In genomic region chr1:171734898-171735297, GRCm38 (mm10) we compare ENCODE assay signal across 18 mouse cellular contexts. TPM values are rescaled to one million over a fixed set of nuclear protein-coding genes. Genes with fewer than 3 reads are reported as not detected.
DNase-seq lines count a peak whose midpoint lies in the region; ATAC-seq and TF ChIP-seq lines count a peak whose summit lies in the region.
"Had no signal": no experiment of that assay in that cellular context is flagged by ENCODE, and none has a peak within 500 bp of the region (broad histone marks: within the 10 kb centered on the region; RNA-seq: fewer than 3 reads in every experiment).

No protein-coding gene starts in this region.

- no peak for TF ChIP-seq CTCF in CH12.LX (conservative IDR thresholded peaks at IDR 0.05 in 1 of 2, IDR thresholded peaks at IDR 0.05 in 1 of 2; ENCODE audit: low read depth in 2 of 2, low read length in 2 of 2)
- TF ChIP-seq CTCF in lung, postnatal 0 days (IDR thresholded peaks at IDR 0.05) = no peak
- TF ChIP-seq CTCF in heart, adult 2 months (IDR thresholded peaks at IDR 0.05) = no peak

- peak overlapping the region; percentile 29; the same call in 1 of the 2 replicates for H3K4me2 ChIP-seq in CH12.LX (ENCODE audit: insufficient read depth, low read depth, poor library complexity, severe bottlenecking)
- H3K4me2 ChIP-seq in lung, postnatal 0 days (replicated peaks; ENCODE audit: low read depth, low read length) = no peak overlapping the region
- H3K4me2 ChIP-seq: embryonic facial prominence, embryonic 12.5 days; forebrain, embryonic 12.5 days; heart, embryonic 13.5 days; hindbrain, embryonic 15.5 days had no signal

- TF ChIP-seq RAD21 in CH12.LX (IDR thresholded peaks at IDR 0.05; ENCODE audit: low read depth, low read length) = no peak

- ATAC-seq in erythroid progenitor cell, adult 5-6 weeks (replicated peaks; ENCODE audit: low FRiP score, poor library complexity, severe bottlenecking) = no peak
- ATAC-seq in lung, postnatal 0 days = no peak
- ATAC-seq: forebrain, embryonic 16.5 days had no signal

- peaks cover 5% of the 10 kb centered on the region for H3K9me3 ChIP-seq in CH12.LX (replicated peaks; ENCODE audit: low read length)
- H3K9me3 ChIP-seq in lung, postnatal 0 days (ENCODE audit: low read length) = no peaks in the 10 kb centered on the region
- H3K9me3 ChIP-seq: embryonic facial prominence, embryonic 12.5 days; heart, embryonic 13.5 days; hindbrain, embryonic 15.5 days had no signal

- H3K27me3 ChIP-seq in CH12.LX (replicated peaks) = no peaks in the 10 kb centered on the region
- no peaks in the 10 kb centered on the region for H3K27me3 ChIP-seq in splenic B cell, adult 2 months (ENCODE audit: control insufficient read depth, insufficient read depth, low read length, poor library complexity, severe bottlenecking)
- H3K27me3 ChIP-seq in lung, postnatal 0 days (replicated peaks; ENCODE audit: insufficient read depth, low read length) = no peaks in the 10 kb centered on the region
- H3K27me3 ChIP-seq in heart, adult 2 months (ENCODE audit: control insufficient read depth, insufficient read depth, low read length) = no peaks in the 10 kb centered on the region
- H3K27me3 ChIP-seq: embryonic facial prominence, embryonic 12.5 days; forebrain, embryonic 12.5 days; heart, embryonic 13.5 days; hindbrain, embryonic 15.5 days had no signal

- H3K36me3 ChIP-seq in CH12.LX (replicated peaks in 1 of 2; ENCODE audit: control insufficient read depth in 1 of 2, insufficient read depth in 1 of 2, low read length in 1 of 2) = no peaks in the 10 kb centered on the region
- no peaks in the 10 kb centered on the region for H3K36me3 ChIP-seq in splenic B cell, adult 2 months (ENCODE audit: control insufficient read depth, insufficient read depth, low read length, poor library complexity, severe bottlenecking)
- no peaks in the 10 kb centered on the region for H3K36me3 ChIP-seq in lung, postnatal 0 days (ENCODE audit: insufficient read depth, low read length)
- H3K36me3 ChIP-seq in heart, adult 2 months (ENCODE audit: control insufficient read depth, insufficient read depth, low read length) = no peaks in the 10 kb centered on the region
- H3K36me3 ChIP-seq: embryonic facial prominence, embryonic 12.5 days; forebrain, embryonic 12.5 days; heart, embryonic 13.5 days; hindbrain, embryonic 15.5 days had no signal

- in situ Hi-C loops in CH12.LX (cut with MboI; ENCODE audit: low pct_ligation_motif_present, low pct_unique_long_range_greater_than_20kb, low sequenced_read_pairs) = no loop called here

- peak; percentile 24 to 29 for DNase-seq in B cell, adult 2 months
- peak; percentile 22 for DNase-seq in CH12.LX (ENCODE audit: extremely low read depth)
- peak; percentile 64 for DNase-seq in induced T-regulatory cell, adult 2 months (ENCODE audit: low read depth)
- DNase-seq in splenic B cell, adult 2 months (ENCODE audit: low read depth, low spot score) = peak; percentile 39
- DNase-seq in lung, postnatal 0 days (ENCODE audit: low spot score) = no peak
- no peak for DNase-seq in heart, adult 2 months
- DNase-seq: adrenal gland, postnatal 10 days; cerebellum, adult 11-12 months; cerebellum, adult 9-10 months; cerebellum, postnatal 25 days; gastrocnemius, postnatal 14 days; heart, postnatal 36 days had no signal

- no peak overlapping the region for H3K27ac ChIP-seq in CH12.LX (ENCODE audit: insufficient read depth, low read depth)
- no peak overlapping the region for H3K27ac ChIP-seq in lung, postnatal 0 days (ENCODE audit: low read length)
- H3K27ac ChIP-seq in heart, adult 2 months = no peak overlapping the region
- H3K27ac ChIP-seq: embryonic facial prominence, embryonic 12.5 days; forebrain, embryonic 12.5 days; heart, embryonic 13.5 days; hindbrain, embryonic 15.5 days had no signal

- intact Hi-C loops in heart, adult 2 months (cut with DNase I) = no loop called here

- H3K9ac ChIP-seq in CH12.LX (ENCODE audit: insufficient read depth, low read depth) = no peak overlapping the region
- no peak overlapping the region for H3K9ac ChIP-seq in lung, postnatal 0 days (replicated peaks; ENCODE audit: low read depth)
- H3K9ac ChIP-seq in heart, adult 2 months (ENCODE audit: low read depth, low read length) = no peak overlapping the region
- H3K9ac ChIP-seq: embryonic facial prominence, embryonic 12.5 days; forebrain, embryonic 12.5 days; heart, embryonic 13.5 days; hindbrain, embryonic 15.5 days had no signal

- no peak overlapping the region for H3K4me3 ChIP-seq in CH12.LX (replicated peaks in 1 of 3; ENCODE audit: low read depth in 2 of 3, low read length in 2 of 3, poor library complexity in 1 of 3)
- H3K4me3 ChIP-seq in lung, postnatal 0 days (ENCODE audit: low read depth, low read length) = no peak overlapping the region
- no peak overlapping the region for H3K4me3 ChIP-seq in heart, adult 2 months
- H3K4me3 ChIP-seq: embryonic facial prominence, embryonic 12.5 days; forebrain, embryonic 12.5 days; heart, embryonic 13.5 days; hindbrain, embryonic 15.5 days had no signal

- no peak for TF ChIP-seq POLR2A in CH12.LX (IDR thresholded peaks at IDR 0.05; ENCODE audit: low read depth, low read length)
- no peak for TF ChIP-seq POLR2A in heart, adult 2 months (IDR thresholded peaks at IDR 0.05; ENCODE audit: insufficient read depth, low read depth, low read length)

- H3K79me2 ChIP-seq in CH12.LX (replicated peaks; ENCODE audit: control insufficient read depth, extremely low read depth, insufficient read depth, poor library complexity, severe bottlenecking) = no peaks in the 10 kb centered on the region
- H3K79me2 ChIP-seq in heart, adult 2 months (replicated peaks; ENCODE audit: control insufficient read depth, insufficient read depth, low read length) = no peaks in the 10 kb centered on the region

- dilution Hi-C loops in CH12.LX (cut with MboI; ENCODE audit: extremely low pct_ligation_motif_present, extremely low pct_unique_long_range_greater_than_20kb, low sequenced_read_pairs) = no loop called here

- no peak for TF ChIP-seq EP300 in CH12.LX (IDR thresholded peaks at IDR 0.05; ENCODE audit: low read length)
- TF ChIP-seq EP300 in lung, postnatal 0 days (IDR thresholded peaks at IDR 0.05) = no peak
- TF ChIP-seq EP300 in heart, adult 2 months (IDR thresholded peaks at IDR 0.05; ENCODE audit: insufficient read depth, low read depth, low read length) = no peak

- WGBS in lung, postnatal 0 days = 72% methylated on average over 6 of the region's 6 CpGs
- WGBS in heart, adult 2 months = 63% methylated on average over 6 of the region's 6 CpGs

- peaks cover 0 to 15% of the 10 kb centered on the region in 2 experiments; a peak in 2 of 4 replicates for H3K4me1 ChIP-seq in CH12.LX (ENCODE audit: control insufficient read depth in 1 of 2, insufficient read depth in 2 of 2)
- no peaks in the 10 kb centered on the region for H3K4me1 ChIP-seq in lung, postnatal 0 days (ENCODE audit: insufficient read depth, low read depth, low read length)
- H3K4me1 ChIP-seq in heart, adult 2 months (ENCODE audit: control insufficient read depth, insufficient read depth, low read length) = no peaks in the 10 kb centered on the region
- H3K4me1 ChIP-seq: embryonic facial prominence, embryonic 12.5 days; forebrain, embryonic 12.5 days; heart, embryonic 13.5 days; hindbrain, embryonic 15.5 days had no signal

TF ChIP-seq in CH12.LX, 34 proteins besides CTCF, POLR2A, EP300 and RAD21:
- TF ChIP-seq BHLHE40 (IDR thresholded peaks at IDR 0.05; ENCODE audit: low read depth, low read length) = peak; percentile 89
- TF ChIP-seq USF2 (conservative IDR thresholded peaks at IDR 0.05; ENCODE audit: low read depth, low read length) = no peak
- TF ChIP-seq PAX5 (IDR thresholded peaks at IDR 0.05; ENCODE audit: low read length) = no peak
- peak; percentile 35; the same call in 1 of the 2 replicates for TF ChIP-seq IRF4 (IDR thresholded peaks at IDR 0.05; ENCODE audit: low read depth, low read length)
- TF ChIP-seq HCFC1 (IDR thresholded peaks at IDR 0.05; ENCODE audit: low read depth, low read length) = no peak
TF ChIP-seq in CH12.LX: peak in this region for 2.

RNA-seq across cellular contexts. Expression of gene Slamf1, which starts 32.0 kb away (rescaled TPM):
- total RNA-seq in CH12.LX (2012; rRNA removed) (0.34 and 0.38 TPM in 2 replicates), CH12.LX (2014; rRNA removed) (0.72 and 0.81 TPM in 2 replicates)
- polyA plus RNA-seq in CH12.LX (2012; ENCODE audit: insufficient read length, low read depth) = 0.78 and 0.80 TPM in 2 replicates
- total RNA-seq in erythroid progenitor cell, adult 5-6 weeks (2015; ENCODE audit: low replicate concordance) = 0.36 TPM in 1 of 2 replicates, not detected in the other
- total RNA-seq in erythroid progenitor cell, adult 5-6 weeks (2017; ENCODE audit: low replicate concordance) = 0.39 and 3.6 TPM in 2 replicates
- 1.0 and 1.1 TPM in 2 replicates for polyA plus RNA-seq in lung, postnatal 0 days (2015; fragmentation: Nextera tagmentation; extraction: Ambion mirVana)
- total RNA-seq in heart, adult 2 months (2021) = 1 to 10 TPM in 1 of 2 experiments, under 1 TPM in 1; 0.47 to 1.2 TPM
- 0.35 and 0.64 TPM in 2 replicates for polyA plus RNA-seq in heart, adult 2 months (2012; rRNA removed)
- total RNA-seq: gastrocnemius, postnatal 14 days had no signal

RNA-seq across cellular contexts. Expression of gene Cd48, which starts 53.1 kb away (rescaled TPM):
- total RNA-seq in CH12.LX (2012; rRNA removed) (65.0 and 96.4 TPM in 2 replicates), CH12.LX (2014; rRNA removed) (218 and 231 TPM in 2 replicates)
- 80.3 and 87.6 TPM in 2 replicates for polyA plus RNA-seq in CH12.LX (2012; ENCODE audit: insufficient read length, low read depth)
- 36.5 and 53.0 TPM in 2 replicates for total RNA-seq in erythroid progenitor cell, adult 5-6 weeks (2015; ENCODE audit: low replicate concordance)
- 15.0 and 22.4 TPM in 2 replicates for total RNA-seq in erythroid progenitor cell, adult 5-6 weeks (2017; ENCODE audit: low replicate concordance)
- 11.0 and 11.7 TPM in 2 replicates for polyA plus RNA-seq in lung, postnatal 0 days (2015; fragmentation: Nextera tagmentation; extraction: Ambion mirVana)
- total RNA-seq in heart, adult 2 months (2021) = 1 to 10 TPM; 2.3 to 2.7 TPM
- polyA plus RNA-seq in heart, adult 2 months (2012; rRNA removed) = 3.6 and 4.5 TPM in 2 replicates

Comparison
In these comparisons a context has a peak if more than half of its experiments do, and no peak if none do; other contexts are left out.
1. DNase-seq: peak in B cell, adult 2 months (2 of 2), CH12.LX (single experiment), induced T-regulatory cell, adult 2 months (single experiment) and splenic B cell, adult 2 months (single experiment); none in lung, postnatal 0 days (single experiment) and heart, adult 2 months (0 of 2).
2. RNA of gene Cd48, which starts 53.1 kb away (total RNA-seq): 65.0 to 231 TPM in CH12.LX and 15.0 to 53.0 TPM in erythroid progenitor cell, adult 5-6 weeks; 2.3 to 2.7 TPM in heart, adult 2 months; every median in the first group is over 4 times any median in the second.